Mouse (Mus musculus) heart, embryonic 14.5 days (tissue): Measurements from ENCODE around the gene Rsbn1l. TPM values are rescaled to one million over a fixed set of nuclear protein-coding genes. Genes with fewer than 3 reads are reported as not detected.

Source experiments
- ATAC-seq: fragments of 200-750 bp; cut with Nextera tagmentation; 2 replicates; pipeline ENCODE4 v1.8.0; 2017; ENCODE audit warnings: low read depth, moderate TSS enrichment; ENCODE audit not compliant: insufficient number of reproducible peaks, insufficient read depth, low FRiP score
- H3K27ac ChIP-seq, 2 experiments: fragments of 200-500 bp in 1 of 2; fragments of 300-500 bp in 1 of 2; sonication (generic) in 1 of 2; replicated peaks in 1 of 2; 2 replicates each; pipeline ENCODE4 v1.5.1; 2012 to 2014; ENCODE audit warnings: low read depth in 2 of 2, low read length in 2 of 2, control low read depth in 1 of 2, mild to moderate bottlenecking in 1 of 2, mixed read lengths in 1 of 2; ENCODE audit not compliant: control insufficient read depth in 1 of 2, insufficient read depth in 1 of 2
- H3K27me3 ChIP-seq: fragments of 300-500 bp; sonication (generic); 2 replicates; pipeline ENCODE4 v1.6.1; 2014; ENCODE audit warnings: mild to moderate bottlenecking, low read length, control low read depth; ENCODE audit not compliant: control insufficient read depth, insufficient read depth
- H3K36me3 ChIP-seq: fragments of 300-500 bp; sonication (generic); 2 replicates; pipeline ENCODE4 v1.6.1; 2014; ENCODE audit warnings: mild to moderate bottlenecking, control low read depth, low read length, mixed read lengths; ENCODE audit not compliant: control insufficient read depth, insufficient read depth
- H3K4me1 ChIP-seq, 2 experiments: fragments of 200-500 bp in 1 of 2; fragments of 300-500 bp in 1 of 2; sonication (generic) in 1 of 2; 2 replicates each; pipeline ENCODE4 v1.6.1; 2012 to 2014; ENCODE audit warnings: low read length in 2 of 2, control low read depth in 1 of 2, mixed read lengths in 1 of 2; ENCODE audit not compliant: control insufficient read depth in 2 of 2, insufficient read depth in 2 of 2
- H3K4me2 ChIP-seq: fragments of 300-500 bp; sonication (generic); 2 replicates; pipeline ENCODE4 v1.6.1; 2014; ENCODE audit warnings: mild to moderate bottlenecking, low read length
- H3K4me3 ChIP-seq, 2 experiments: fragments of 200-500 bp in 1 of 2; fragments of 300-500 bp in 1 of 2; sonication (generic) in 1 of 2; 2 replicates each; pipeline ENCODE4 v1.5.1; 2012 to 2014; ENCODE audit warnings: low read length in 2 of 2, mild to moderate bottlenecking in 2 of 2, control low read depth in 1 of 2, low read depth in 1 of 2, moderate library complexity in 1 of 2; ENCODE audit not compliant: control insufficient read depth in 1 of 2, insufficient read depth in 1 of 2
- H3K9ac ChIP-seq: fragments of 300-500 bp; sonication (generic); 2 replicates; pipeline ENCODE4 v1.6.1; 2014; ENCODE audit warnings: mild to moderate bottlenecking, low read length
- H3K9me3 ChIP-seq: fragments of 300-500 bp; sonication (generic); 2 replicates; pipeline ENCODE4 v1.6.1; 2016; ENCODE audit warnings: low read length, control low read depth; ENCODE audit not compliant: control insufficient read depth
- WGBS: fragments of 180-500 bp; shearing (Covaris S2); extraction: QIAGEN DNeasy Blood & Tissue Kit; methylation state at CpG from one replicate; pipeline ENCODE4 v1.1.7; 2014; 5-methylcytosine and 5-hydroxymethylcytosine counted together
- polyA plus RNA-seq: library from polyadenylated mRNA; unstranded; fragments of >200 nt; fragmentation: Nextera tagmentation; extraction: Ambion mirVana; gene quantifications from 2 replicates; pipeline ENCODE4 v1.2.1, GENCODE M21; 2014

Rsbn1l gene
- polyA plus RNA-seq: 7.9 and 9.5 TPM in 2 replicates

- 97% methylated on average over 3 of the region's 3 CpGs for WGBS
Measured at GRCm38 (mm10) chr5:20956298-20956697, at the start of gene Rsbn1l. TSS of gene Rsbn1l (minus strand) at chr5:20956398.

GRCm38 (mm10) chr5:21002723-21003122, 46.5 kb upstream of the Rsbn1l start:
- Histone ChIP-seq H3K36me3 (peaks cover 84% of the 10 kb centered on the region), H3K9ac (no peak overlapping the region), H3K4me3 (no peak overlapping the region), H3K27ac (no peak overlapping the region), H3K4me1 (no peaks in the 10 kb centered on the region), H3K4me2 (no peak overlapping the region), H3K9me3 (peaks cover 4% of the 10 kb centered on the region; the same call in 1 of the 2 replicates), H3K27me3 (no peaks in the 10 kb centered on the region)
- no peak for ATAC-seq
- 91% methylated on average over 6 of the region's 6 CpGs for WGBS

More at GRCm38 (mm10) chr5:20956298-20956697, at the start of gene Rsbn1l:
- Histone ChIP-seq H3K4me1 (peaks cover 2 to 16% of the 10 kb centered on the region in 2 experiments; a peak in 3 of 4 replicates), H3K4me3 (no peak within 1 kb of the TSS), H3K9me3 (peaks cover 5% of the 10 kb centered on the region; the same call in 1 of the 2 replicates), H3K36me3 (peaks cover 12% of the 10 kb centered on the region; the same call in 1 of the 2 replicates), H3K4me2 (no peak within 1 kb of the TSS), H3K27me3 (no peaks in the 10 kb centered on the region), H3K27ac (0 out of 4 replicates have a peak within 1 kb of the TSS, but pooled peaks of 1 of the 2 experiments have one; percentile 19), H3K9ac (no peak within 1 kb of the TSS)
- no peak for ATAC-seq

GRCm38 (mm10) chr5:21001622-21002315, 45.6 kb upstream of the Rsbn1l start:
- WGBS: 94% methylated on average over 10 of the region's 10 CpGs
- Histone ChIP-seq H3K27me3 (no peaks in the 10 kb centered on the region), H3K36me3 (peaks cover 86% of the 10 kb centered on the region), H3K4me1 (no peaks in the 10 kb centered on the region), H3K9me3 (peaks cover 4% of the 10 kb centered on the region; the same call in 1 of the 2 replicates), H3K4me3 (no peak overlapping the region), H3K9ac (no peak overlapping the region), H3K4me2 (no peak overlapping the region), H3K27ac (no peak overlapping the region)
- no peak for ATAC-seq

- no peak overlapping the region for H3K9ac ChIP-seq
- no peaks in the 10 kb centered on the region for H3K27me3 ChIP-seq
- no peak overlapping the region for H3K4me2 ChIP-seq
- no peak overlapping the region for H3K4me3 ChIP-seq
- peaks cover 4% of the 10 kb centered on the region; the same call in 1 of the 2 replicates for H3K9me3 ChIP-seq
- 83% methylated on average over 6 of the region's 6 CpGs for WGBS
- H3K4me1 ChIP-seq: no peaks in the 10 kb centered on the region
- peaks cover 92% of the 10 kb centered on the region for H3K36me3 ChIP-seq
- H3K27ac ChIP-seq: no peak overlapping the region
- ATAC-seq: no peak
Measured at GRCm38 (mm10) chr5:20998427-20998826, 42.2 kb upstream of the Rsbn1l start.

GRCm38 (mm10) chr5:20997555-20997954, 41.4 kb upstream of the Rsbn1l start:
- Histone ChIP-seq H3K27ac (no peak overlapping the region), H3K9me3 (peaks cover 4% of the 10 kb centered on the region; the same call in 1 of the 2 replicates), H3K27me3 (no peaks in the 10 kb centered on the region), H3K4me2 (no peak overlapping the region), H3K9ac (no peak overlapping the region), H3K4me3 (no peak overlapping the region), H3K4me1 (no peaks in the 10 kb centered on the region), H3K36me3 (peaks cover 93% of the 10 kb centered on the region)
- no peak for ATAC-seq
- WGBS: 85% methylated on average over 6 of the region's 6 CpGs

- Histone ChIP-seq H3K4me2 (no peak overlapping the region), H3K36me3 (peaks cover 86% of the 10 kb centered on the region), H3K4me1 (no peaks in the 10 kb centered on the region), H3K9ac (no peak overlapping the region), H3K27ac (no peak overlapping the region), H3K27me3 (no peaks in the 10 kb centered on the region), H3K4me3 (no peak overlapping the region), H3K9me3 (no peaks in the 10 kb centered on the region)
- 90% methylated on average over 8 of the region's 8 CpGs for WGBS
- ATAC-seq: no peak
Measured at GRCm38 (mm10) chr5:20990062-20990809, 34.0 kb upstream of the Rsbn1l start.

- 96% methylated on average over 8 of the region's 8 CpGs for WGBS
- Histone ChIP-seq H3K4me2 (no peak overlapping the region), H3K36me3 (peaks cover 59% of the 10 kb centered on the region), H3K9me3 (0 out of 2 replicates have a peak, but pooled peaks cover 3% of the 10 kb centered on the region), H3K27ac (no peak overlapping the region), H3K9ac (no peak overlapping the region), H3K4me1 (0 out of 4 replicates have a peak, but pooled peaks cover 0 to 2% of the 10 kb centered on the region in 2 experiments), H3K4me3 (no peak overlapping the region), H3K27me3 (no peaks in the 10 kb centered on the region)
- ATAC-seq: no peak
Measured at GRCm38 (mm10) chr5:20986271-20986670, 30.1 kb upstream of the Rsbn1l start.
